Mouse (Mus musculus) myocyte (in vitro differentiated cells): ENCODE data around the gene Nipsnap1. TPM values are rescaled to one million over a fixed set of nuclear protein-coding genes. Genes with fewer than 3 reads are reported as not detected.

Experiments
- H3K27me3 ChIP-seq: one replicate; pipeline ENCODE4 v1.6.1; 2011; ENCODE audit not compliant: control insufficient read depth, insufficient read depth, insufficient read length
- H3K36me3 ChIP-seq: one replicate; pipeline ENCODE4 v1.6.1; 2011; ENCODE audit not compliant: control insufficient read depth, insufficient read depth
- H3K4me2 ChIP-seq: one replicate; pipeline ENCODE4 v1.6.1; 2011; ENCODE audit warnings: low read depth, control low read depth
- H3K4me3 ChIP-seq: one replicate; pipeline ENCODE4 v1.5.1; 2011; ENCODE audit warnings: mild to moderate bottlenecking, control low read depth, moderate library complexity
- H3K79me2 ChIP-seq: one replicate; pipeline ENCODE4 v1.6.1; 2011; ENCODE audit not compliant: control insufficient read depth, insufficient read depth
- H3ac ChIP-seq: one replicate; pipeline ENCODE4 v1.6.1; 2011; ENCODE audit not compliant: control insufficient read depth, insufficient read length
- CEBPB ChIP-seq: IDR thresholded peaks from 2 replicates; pipeline ENCODE4 v1.6.1; 2011; ENCODE audit warnings: mild to moderate bottlenecking, moderate library complexity; ENCODE audit not compliant: poor library complexity, insufficient read depth, severe bottlenecking
- E2F4 ChIP-seq: IDR thresholded peaks from one replicate; pipeline ENCODE4 v1.6.1; 2011; ENCODE audit warnings: mild to moderate bottlenecking, control low read depth, moderate library complexity; ENCODE audit not compliant: insufficient read depth
- MAX ChIP-seq: IDR thresholded peaks from one replicate; pipeline ENCODE4 v1.6.1; 2011; ENCODE audit warnings: low read depth, mild to moderate bottlenecking, control low read depth
- MYOD1 ChIP-seq, 3 experiments: IDR thresholded peaks; one replicate each; pipeline ENCODE4 v1.6.1; 2011; ENCODE audit warnings: control low read depth in 2 of 3, low read depth in 2 of 3, mild to moderate bottlenecking in 2 of 3, moderate library complexity in 1 of 3; ENCODE audit not compliant: insufficient read length in 2 of 3, control insufficient read depth in 1 of 3
- MYOG ChIP-seq, 3 experiments: IDR thresholded peaks; one replicate each; pipeline ENCODE4 v1.6.1; 2011; ENCODE audit warnings: control low read depth in 2 of 3, low read depth in 2 of 3, mild to moderate bottlenecking in 2 of 3; ENCODE audit not compliant: insufficient read length in 2 of 3, control insufficient read depth in 1 of 3, insufficient read depth in 1 of 3
- POLR2A ChIP-seq: IDR thresholded peaks from one replicate; pipeline ENCODE4 v1.6.1; 2011; ENCODE audit warnings: low read depth, mild to moderate bottlenecking, control low read depth, moderate library complexity; ENCODE audit not compliant: insufficient read length
- POLR2AphosphoS2 ChIP-seq: IDR thresholded peaks from one replicate; pipeline ENCODE4 v1.6.1; 2011; ENCODE audit warnings: low read depth, control low read depth; ENCODE audit not compliant: insufficient read length
- REST ChIP-seq: IDR thresholded peaks from one replicate; pipeline ENCODE4 v1.6.1; 2011; ENCODE audit warnings: mild to moderate bottlenecking, control low read depth, moderate library complexity; ENCODE audit not compliant: insufficient read depth, insufficient read length
- SRF ChIP-seq: IDR thresholded peaks from one replicate; pipeline ENCODE4 v1.6.1; 2011; ENCODE audit warnings: low read depth; ENCODE audit not compliant: control insufficient read depth, insufficient read length
- TCF12 ChIP-seq: IDR thresholded peaks from one replicate; pipeline ENCODE4 v1.6.1; 2011; ENCODE audit warnings: mild to moderate bottlenecking, control low read depth; ENCODE audit not compliant: poor library complexity, insufficient read depth, severe bottlenecking
- TCF3 ChIP-seq: IDR thresholded peaks from one replicate; pipeline ENCODE4 v1.6.1; 2011; ENCODE audit warnings: low read depth, control low read depth; ENCODE audit not compliant: insufficient read length
- USF1 ChIP-seq: IDR thresholded peaks from one replicate; pipeline ENCODE4 v1.6.1; 2011; ENCODE audit warnings: low read depth, mild to moderate bottlenecking, control low read depth, moderate library complexity
- polyA plus RNA-seq: library from polyadenylated mRNA; unstranded; fragments of >200 nt; fragmentation: generic; extraction: Trizol; gene quantifications from one replicate; pipeline ENCODE4 v1.2.1, GENCODE M21; 2012; ENCODE audit warnings: missing spikeins

Gene Nipsnap1
- 7.2 TPM for polyA plus RNA-seq

DNA sequence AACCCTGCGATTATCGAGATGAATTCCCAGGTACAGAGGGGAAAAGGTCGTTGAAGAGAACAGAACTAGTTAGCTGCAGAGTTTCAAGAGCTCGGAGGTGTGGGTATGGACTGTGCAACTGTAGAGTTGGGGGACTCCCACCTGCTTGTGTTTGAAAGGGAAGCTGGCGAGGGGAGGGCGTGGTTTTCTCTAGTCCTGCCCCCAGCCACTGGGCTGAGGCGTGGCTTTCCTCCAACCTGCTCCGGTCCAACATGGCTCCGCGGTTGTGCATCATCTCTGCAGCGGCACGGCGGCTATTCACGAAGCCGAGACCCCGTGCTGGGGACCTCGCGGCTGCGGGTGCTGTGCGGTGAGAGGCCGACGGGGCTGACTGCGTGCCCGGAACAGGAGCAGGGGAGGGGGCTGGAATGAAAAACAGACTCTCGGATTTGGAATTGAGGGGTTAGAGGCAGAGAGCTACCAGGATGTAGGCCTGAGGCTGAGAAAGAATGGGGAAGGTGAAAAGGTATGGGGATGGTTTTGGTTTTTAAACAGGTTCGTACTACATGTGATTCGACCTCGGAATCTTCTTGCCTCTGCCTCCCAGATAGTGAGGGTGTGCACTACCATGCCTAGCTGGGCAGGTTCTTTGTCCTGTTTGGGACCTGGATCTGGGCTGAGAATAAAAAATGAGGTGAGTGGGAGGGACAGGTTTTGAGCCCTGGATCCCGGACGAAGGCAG lies at the start of gene Nipsnap1:
Gene Nipsnap1 (plus strand): TSS at position 197 of the 721 bp plus-strand sequence.
- H3K36me3 ChIP-seq: no peaks in the 10 kb centered on the region
- H3K79me2 ChIP-seq: no peaks in the 10 kb centered on the region
- peak within 1 kb of the TSS; percentile 82 for H3K4me2 ChIP-seq
- TF ChIP-seq POLR2A (peak; percentile 38), SRF (no peak)
- peak within 1 kb of the TSS; percentile 10 for H3K4me3 ChIP-seq
- no peaks in the 10 kb centered on the region for H3K27me3 ChIP-seq
- no peak within 1 kb of the TSS for H3ac ChIP-seq

GRCm38 (mm10) chr11:4826152-4826778 lies 47.5 kb upstream of the Nipsnap1 start:
- TF ChIP-seq USF1: no peak
- TF ChIP-seq E2F4: no peak
- TF ChIP-seq REST: no peak
- no peak for TF ChIP-seq TCF12
- no peak for TF ChIP-seq MYOG (IDR thresholded peaks at IDR 0.05; ENCODE audit: control insufficient read depth in 1 of 3, insufficient read depth in 1 of 3, insufficient read length in 2 of 3, low read depth in 2 of 3)
- no peak for TF ChIP-seq SRF
- no peak for TF ChIP-seq POLR2AphosphoS2
- no peak for TF ChIP-seq MYOD1 (IDR thresholded peaks at IDR 0.05; ENCODE audit: control insufficient read depth in 1 of 3, insufficient read length in 2 of 3, low read depth in 2 of 3)
- no peak for TF ChIP-seq TCF3
- TF ChIP-seq POLR2A: no peak
- TF ChIP-seq CEBPB: no peak
- TF ChIP-seq MAX: no peak
- no peak overlapping the region for H3K4me2 ChIP-seq
- H3K36me3 ChIP-seq: no peaks in the 10 kb centered on the region
- H3ac ChIP-seq: no peak overlapping the region
- H3K27me3 ChIP-seq: no peaks in the 10 kb centered on the region
- no peak overlapping the region for H3K4me3 ChIP-seq
- H3K79me2 ChIP-seq: peaks cover 19% of the 10 kb centered on the region

DNA sequence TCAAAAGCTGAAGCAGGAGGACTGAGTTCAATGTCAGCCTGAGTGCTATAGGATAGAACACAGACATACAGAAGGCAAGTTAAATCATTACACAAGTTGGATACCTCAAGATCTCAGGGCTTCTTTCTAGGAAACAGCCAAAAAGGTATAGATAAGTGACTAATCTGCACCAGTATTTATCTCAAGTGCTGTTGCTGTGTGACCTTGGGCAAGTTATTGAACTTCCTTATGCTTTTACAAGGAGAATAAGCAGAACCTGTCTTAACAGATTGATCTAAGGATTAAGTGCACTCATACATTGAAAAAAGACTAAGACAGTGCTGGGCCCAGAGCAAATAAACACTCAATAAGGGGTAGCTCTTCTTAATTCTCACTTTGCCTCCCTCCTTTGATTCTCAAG lies 46.4 kb upstream of the Nipsnap1 start:
- Histone ChIP-seq H3K4me2 (no peak overlapping the region), H3K79me2 (peaks cover 29% of the 10 kb centered on the region), H3ac (no peak overlapping the region), H3K4me3 (no peak overlapping the region), H3K36me3 (no peaks in the 10 kb centered on the region), H3K27me3 (no peaks in the 10 kb centered on the region)
- no peak for TF ChIP-seq E2F4
- TF ChIP-seq CEBPB: no peak
- TF ChIP-seq TCF3: no peak
- TF ChIP-seq POLR2A: no peak
- no peak for TF ChIP-seq REST
- TF ChIP-seq TCF12: no peak
- no peak for TF ChIP-seq MYOD1 (IDR thresholded peaks at IDR 0.05; ENCODE audit: control insufficient read depth in 1 of 3, insufficient read length in 2 of 3, low read depth in 2 of 3)
- TF ChIP-seq MYOG (IDR thresholded peaks at IDR 0.05; ENCODE audit: control insufficient read depth in 1 of 3, insufficient read depth in 1 of 3, insufficient read length in 2 of 3, low read depth in 2 of 3): no peak
- no peak for TF ChIP-seq USF1
- TF ChIP-seq POLR2AphosphoS2: no peak
- no peak for TF ChIP-seq MAX
- TF ChIP-seq SRF: no peak

GRCm38 (mm10) chr11:4827916-4828315 lies 45.8 kb upstream of the Nipsnap1 start:
- H3ac ChIP-seq: no peak overlapping the region
- no peaks in the 10 kb centered on the region for H3K36me3 ChIP-seq
- TF ChIP-seq SRF: no peak
- TF ChIP-seq POLR2A: no peak
- TF ChIP-seq MAX: no peak
- TF ChIP-seq TCF3: no peak
- TF ChIP-seq CEBPB: no peak
- H3K4me2 ChIP-seq: no peak overlapping the region
- no peaks in the 10 kb centered on the region for H3K27me3 ChIP-seq
- H3K79me2 ChIP-seq: peaks cover 35% of the 10 kb centered on the region
- H3K4me3 ChIP-seq: no peak overlapping the region

DNA sequence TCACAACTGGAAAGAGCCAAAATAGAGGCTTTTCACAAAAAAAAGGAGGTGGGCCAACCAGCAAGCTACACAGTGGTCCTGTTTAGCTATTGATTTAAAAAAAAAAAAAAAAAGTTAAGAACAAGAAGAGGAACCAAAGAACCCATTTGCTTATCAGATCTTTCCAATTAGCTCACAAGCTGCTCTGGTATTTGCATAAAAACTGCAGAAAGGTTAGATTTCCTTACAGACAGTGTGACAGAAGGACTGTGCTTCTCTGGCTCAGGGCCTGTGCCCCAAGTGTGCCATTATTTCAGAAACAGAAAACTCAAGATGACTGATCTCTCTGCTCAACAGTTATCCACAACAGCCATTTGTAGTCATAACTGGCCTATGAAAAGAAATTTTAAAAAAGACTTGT lies 42.7 kb upstream of the Nipsnap1 start:
- H3K4me2 ChIP-seq: no peak overlapping the region
- no peak overlapping the region for H3ac ChIP-seq
- no peak overlapping the region for H3K4me3 ChIP-seq
- H3K36me3 ChIP-seq: no peaks in the 10 kb centered on the region
- no peak for TF ChIP-seq USF1
- TF ChIP-seq MYOG (IDR thresholded peaks at IDR 0.05; ENCODE audit: control insufficient read depth in 1 of 3, insufficient read depth in 1 of 3, insufficient read length in 2 of 3, low read depth in 2 of 3): no peak
- no peak for TF ChIP-seq TCF12
- no peak for TF ChIP-seq POLR2AphosphoS2
- H3K79me2 ChIP-seq: peaks cover 67% of the 10 kb centered on the region
- H3K27me3 ChIP-seq: no peaks in the 10 kb centered on the region
